Mouse (Mus musculus) heart, postnatal 36 days (tissue): ENCODE measurements around the gene Gm17655. TPM values are rescaled to one million over a fixed set of nuclear protein-coding genes. Genes with fewer than 3 reads are reported as not detected.
"Not testable (repeated sequence)": the region's sequence is repeated elsewhere in the genome, so short reads cannot be mapped to it uniquely, and the experiment has no call there.

ENCODE experiments used
- DNase-seq, 2 experiments: peaks; one replicate each; pipeline ENCODE4 v3.0.0; 2021 to 2022
- intact Hi-C: fragments of 180-260 bp; cut with DNase I; formaldehyde crosslinking; loops from one replicate; pipeline ENCODE4 v1.15.1; 2025
- total RNA-seq, 2 experiments: library from RNA; stranded (reverse); gene quantifications; 2 replicates each; pipeline ENCODE4 v1.2.3; 2021

Gm17655 gene
- total RNA-seq, 2 experiments from 2014 or later: 1.7 to 3.0 TPM

DNA sequence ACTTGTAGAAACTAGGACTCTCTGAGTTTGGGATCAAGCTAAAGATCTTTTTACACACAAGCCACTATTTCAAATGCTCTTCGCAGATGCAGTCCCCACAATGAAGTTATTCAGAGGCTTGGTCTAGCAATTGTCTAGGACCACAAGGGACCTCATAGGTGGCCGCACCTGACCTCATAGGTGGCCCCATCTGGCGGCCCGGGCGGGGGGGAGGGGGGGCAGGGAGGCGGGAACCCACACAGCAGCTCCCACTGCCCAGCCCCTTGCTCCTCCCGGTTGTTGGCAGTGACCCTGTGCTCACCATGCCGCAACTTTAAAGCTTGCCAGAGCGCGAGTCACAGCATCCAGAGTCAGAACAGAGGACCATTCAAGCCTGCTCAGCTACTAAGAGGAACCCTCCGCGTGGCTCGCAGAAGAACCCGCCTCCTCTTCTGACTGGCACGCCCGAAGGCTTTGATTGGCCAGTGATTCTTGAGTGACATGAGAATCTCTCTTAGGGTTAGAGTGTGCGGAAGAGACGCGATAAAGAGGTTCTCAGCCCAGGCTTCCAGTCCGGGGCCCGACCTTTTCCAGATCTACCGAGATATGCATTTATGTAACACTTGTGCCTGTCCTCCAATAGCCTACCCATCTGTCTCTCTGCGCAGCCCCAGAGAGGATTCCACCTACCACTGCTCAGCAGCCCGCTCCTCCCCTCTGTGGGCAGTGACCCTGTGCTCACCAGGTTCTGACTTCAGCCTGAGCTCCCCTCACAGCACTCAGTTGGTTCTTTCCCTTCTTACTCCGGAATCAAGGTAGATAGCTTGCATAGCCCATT is 21.9 kb upstream of the Gm17655 start, which contains the start of gene Gm35315:
Gm35315 (minus strand) TSS at position 391 of the 817 bp plus-strand sequence.
- intact Hi-C loops: no loop called here
- DNase-seq: peak; percentile 79 to 84

DNA sequence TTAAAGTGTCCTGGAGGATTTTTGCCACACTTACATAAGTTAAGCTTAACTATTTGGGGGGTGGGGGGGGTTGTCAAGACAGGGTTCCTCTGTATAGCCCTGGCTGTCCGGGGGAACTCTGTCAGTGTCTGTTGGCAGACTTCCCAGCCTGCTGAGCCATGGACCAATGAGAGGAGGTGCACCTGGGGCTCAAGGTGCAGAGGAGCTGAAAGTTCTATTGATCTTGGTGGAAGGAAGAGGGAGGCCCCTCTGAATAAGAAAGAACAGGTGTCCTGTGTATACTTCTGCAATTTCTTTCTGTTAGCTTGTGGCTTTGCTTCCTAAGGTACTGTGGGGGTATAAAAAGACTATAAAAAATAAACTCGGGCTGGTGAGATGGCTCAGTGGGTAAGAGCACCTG is 19.2 kb upstream of the Gm17655 start:
- DNase-seq: no peak
- intact Hi-C loops: no loop called here

DNA sequence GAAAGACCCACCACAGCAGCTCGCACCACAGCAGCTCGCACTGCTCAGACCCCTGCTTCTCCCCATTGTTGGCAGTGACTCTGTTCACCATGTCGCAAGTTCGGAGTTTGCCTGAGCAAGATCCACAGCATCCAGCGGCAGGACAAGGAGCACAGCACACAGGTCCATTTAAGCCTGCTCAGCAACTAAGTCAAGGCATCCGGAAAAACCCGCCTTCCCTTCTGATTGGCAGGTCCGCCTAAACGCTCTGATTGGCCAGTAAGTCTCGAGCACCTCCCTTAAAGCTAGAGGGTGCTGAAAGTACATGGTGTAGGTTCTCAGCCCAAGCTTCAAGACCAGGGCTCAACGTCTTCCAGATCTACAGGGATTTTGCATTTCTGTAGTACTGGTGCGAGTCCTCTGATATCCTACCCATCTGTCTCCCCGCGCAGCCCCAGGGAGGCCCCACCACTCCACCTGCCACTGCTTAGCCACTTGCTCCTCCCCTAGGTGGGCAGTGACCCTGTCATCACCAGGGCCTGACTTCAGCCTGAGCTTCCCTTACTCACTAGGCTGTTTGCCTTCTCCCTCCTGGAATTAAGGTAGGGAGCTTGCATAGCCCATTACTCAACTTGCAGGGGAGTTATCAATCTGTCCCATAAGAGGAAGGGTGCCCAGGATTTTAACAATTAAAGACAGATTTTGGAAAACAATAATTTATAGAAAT is 14.0 kb upstream of the Gm17655 start:
- intact Hi-C loops: no loop called here
- DNase-seq: no peak

DNA sequence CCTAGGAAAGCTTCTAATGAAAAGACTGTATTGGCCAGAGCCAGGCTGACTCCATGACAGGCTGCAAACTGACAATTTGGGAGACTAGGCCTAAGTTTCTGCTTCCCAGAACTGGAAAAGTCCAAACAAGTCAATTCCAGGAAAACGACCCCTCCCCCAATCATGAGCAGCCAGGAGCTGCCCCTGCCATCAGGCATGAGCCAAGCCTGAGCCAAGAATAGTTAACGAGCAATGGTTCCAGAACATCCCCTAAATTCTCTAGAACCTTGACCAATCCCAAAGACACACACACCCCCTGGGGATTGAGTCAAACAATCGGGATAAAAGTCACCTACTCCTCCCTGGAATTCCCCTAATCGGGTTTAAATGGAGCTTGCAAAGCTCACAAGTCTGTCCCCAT is 10.6 kb upstream of the Gm17655 start:
- intact Hi-C loops: no loop called here
- no peak for DNase-seq

DNA sequence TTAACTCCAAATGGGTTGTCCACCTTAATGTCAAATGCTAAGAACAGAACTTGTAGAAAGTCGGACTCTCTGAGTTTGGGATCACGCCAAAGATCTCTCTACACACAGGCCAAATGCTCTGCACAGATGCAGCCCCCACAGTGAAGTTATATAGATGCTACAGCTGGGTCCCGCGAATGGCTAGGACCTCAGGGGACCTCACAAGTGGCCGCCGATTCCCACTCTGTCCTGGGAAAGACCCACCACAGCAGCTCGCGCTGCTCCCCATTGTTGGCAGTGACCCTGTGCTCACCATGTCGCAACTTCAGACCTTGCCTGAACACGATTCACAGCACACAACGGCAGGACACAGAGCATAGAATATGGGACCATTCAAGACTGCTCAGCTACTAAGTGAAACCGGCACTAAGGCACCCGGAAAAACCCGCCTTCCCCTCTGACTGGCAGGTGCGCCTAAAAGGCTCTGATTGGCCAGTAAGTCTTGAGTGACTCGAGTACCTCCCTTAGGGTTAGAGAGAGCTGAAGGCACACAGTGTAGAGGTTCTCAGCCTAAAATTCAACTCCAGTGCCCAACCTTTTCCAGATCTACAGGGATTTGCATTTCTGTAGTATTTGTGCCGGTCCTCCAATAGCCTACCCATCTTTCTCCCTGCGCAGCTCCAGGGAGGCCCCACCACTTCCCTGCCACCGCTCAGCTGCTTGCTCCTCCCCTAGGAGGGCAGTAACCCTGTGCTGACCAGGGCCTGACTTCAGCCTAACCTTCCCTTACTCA is 14.5 kb downstream of the Gm17655 start:
- peak; percentile 83 to 85 for DNase-seq
- intact Hi-C loops: loop anchor here (10.0 kb wide), 1 partner anchor 77 kb away; the partner anchor contains the start of gene Chfr

DNA sequence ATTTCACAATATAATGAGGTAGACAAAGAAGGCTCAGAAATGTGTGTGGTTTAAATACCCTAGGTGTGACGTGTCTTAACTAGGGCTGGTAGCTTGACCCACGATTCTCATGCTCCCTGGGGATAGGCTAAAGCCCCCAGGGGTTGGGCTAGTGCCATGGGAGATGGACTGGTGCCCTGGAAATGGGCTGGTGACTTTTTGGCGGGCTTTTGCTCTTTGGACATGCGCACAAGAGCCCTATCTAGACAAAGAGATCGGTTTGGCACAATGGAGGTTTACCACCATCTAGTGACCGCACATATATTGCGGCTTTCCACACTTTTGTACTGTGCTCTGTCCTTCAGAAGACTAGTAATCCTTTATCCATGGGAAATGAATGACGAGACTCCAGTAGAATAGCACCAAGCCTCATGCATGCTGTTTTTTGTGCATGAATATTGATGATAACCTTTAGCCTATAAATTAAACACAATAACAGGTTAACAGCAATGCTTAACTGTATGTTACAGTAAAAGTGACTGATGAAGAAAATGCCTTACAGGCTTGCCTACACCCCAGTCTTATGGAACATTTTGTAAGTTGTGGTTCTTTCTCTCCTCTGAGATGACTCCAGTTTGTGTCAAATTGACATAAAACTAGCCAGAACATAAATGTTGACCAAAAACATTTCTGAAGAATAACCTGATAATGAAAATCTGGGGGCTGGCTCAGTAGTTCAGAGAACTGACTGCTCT is 48.5 kb downstream of the Gm17655 start:
- intact Hi-C loops: loop anchor here (5.0 kb wide), 2 partner anchors 422 to 517 kb away; no protein-coding TSS in a partner anchor
- peak; percentile 4 to 24 for DNase-seq

DNA sequence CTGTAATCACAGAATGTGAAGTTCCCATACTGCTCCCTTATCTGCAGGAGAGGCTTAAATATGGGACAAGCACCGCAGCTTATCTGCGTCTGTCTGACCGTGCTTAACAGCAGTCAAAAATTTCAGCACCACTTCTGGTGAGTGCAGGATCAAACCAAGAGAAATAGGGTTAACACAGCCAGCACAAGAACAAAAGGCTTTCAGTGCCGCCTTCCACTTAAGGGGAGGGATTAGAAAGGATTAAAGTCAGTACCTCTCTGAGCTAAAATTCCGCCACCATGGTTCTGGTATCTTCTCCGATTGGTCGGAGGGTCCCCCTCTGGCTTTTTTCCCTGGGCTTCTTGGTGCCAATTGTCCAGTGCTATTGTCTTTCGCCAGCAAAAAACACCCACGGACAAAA is 49.0 kb downstream of the Gm17655 start:
- intact Hi-C loops: loop anchor here (5.0 kb wide), 2 partner anchors 421 to 516 kb away; no protein-coding TSS in a partner anchor
- DNase-seq: no peak

DNA sequence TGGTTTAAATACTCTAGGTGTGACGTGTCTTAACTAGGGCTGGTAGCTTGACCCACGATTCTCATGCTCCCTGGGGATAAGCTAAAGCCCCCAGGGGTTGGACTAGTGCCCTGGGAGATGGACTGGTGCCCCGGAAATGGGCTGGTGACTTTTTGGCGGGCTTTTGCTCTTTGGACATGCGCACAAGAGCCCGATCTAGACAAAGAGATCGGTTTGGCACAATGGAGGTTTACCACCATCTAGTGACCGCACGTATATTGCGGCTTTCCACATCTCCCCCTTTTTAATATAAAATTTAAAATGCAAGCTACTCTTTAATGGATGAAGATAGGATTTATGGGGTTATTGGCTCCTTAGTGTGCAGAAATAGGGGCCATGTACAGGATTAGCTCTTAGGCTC is 56.5 kb downstream of the Gm17655 start:
- intact Hi-C loops, DNase-seq: not testable (repeated sequence)

Other genes starting within 250 kb of the Gm17655 start
- gene Gm15446, start 149.1 kb downstream of the Gm17655 start, total RNA-seq: 1 to 10 TPM; 2.8 to 5.4 TPM
- gene Zfp932, start 76.0 kb downstream of the Gm17655 start, total RNA-seq: 1 to 10 TPM; 6.0 to 7.1 TPM
- under 1 TPM in 1 of 2 experiments, not detected in 1; 0.08 TPM for gene Gm35315, start 21.9 kb upstream of the Gm17655 start, total RNA-seq
- gene Plcxd1, start 27.5 kb upstream of the Gm17655 start, total RNA-seq: not detected
- 10 to 100 TPM; 27.2 to 28.8 TPM for gene Gtpbp6, start 35.7 kb upstream of the Gm17655 start, total RNA-seq
- 1 to 10 TPM; 2.7 to 2.9 TPM for gene Zfp605, start 37.6 kb upstream of the Gm17655 start, total RNA-seq
- 10 to 100 TPM; 13.2 to 13.8 TPM for gene Chfr, start 63.3 kb upstream of the Gm17655 start, total RNA-seq
- gene Golga3, start 104.2 kb upstream of the Gm17655 start, total RNA-seq: 10 to 100 TPM; 49.4 to 50.0 TPM
- gene Ankle2, start 158.5 kb upstream of the Gm17655 start, total RNA-seq: 10 to 100 TPM; 29.4 to 30.5 TPM
- gene Pgam5, start 197.4 kb upstream of the Gm17655 start, total RNA-seq: 10 to 100 TPM; 34.2 to 35.4 TPM
- 100 to 1,000 TPM; 100 to 125 TPM for gene Pxmp2, start 213.7 kb upstream of the Gm17655 start, total RNA-seq
- gene Pole, start 213.8 kb upstream of the Gm17655 start, total RNA-seq: 1 to 10 TPM; 2.0 to 2.9 TPM